Mouse (Mus musculus) MEL (cell line): ENCODE results near the gene Psenen.

ENCODE experiments used
- CTCF ChIP-seq, 3 experiments: IDR thresholded peaks in 2 of 3; conservative IDR thresholded peaks in 1 of 3; 2 replicates each; pipeline ENCODE4 v1.5.1; 2011 to 2012; ENCODE audit warnings: low read length in 3 of 3, low read depth in 2 of 3, mild to moderate bottlenecking in 2 of 3, improper control_type of control experiment in 1 of 3, inconsistent platforms in 1 of 3, mixed read lengths in 1 of 3, moderate library complexity in 1 of 3; ENCODE audit not compliant: control insufficient read depth in 1 of 3, insufficient read depth in 1 of 3, poor library complexity in 1 of 3, severe bottlenecking in 1 of 3
- EP300 ChIP-seq, 2 experiments: IDR thresholded peaks; 2 replicates each; pipeline ENCODE4 v1.6.1; 2011; ENCODE audit warnings: improper control_type of control experiment in 2 of 2, low read length in 2 of 2, low read depth in 1 of 2, mild to moderate bottlenecking in 1 of 2
- MAFK ChIP-seq: IDR thresholded peaks from 2 replicates; pipeline ENCODE4 v1.6.1; 2011; ENCODE audit warnings: low read depth, mild to moderate bottlenecking, low read length, improper control_type of control experiment, borderline replicate concordance
- MYC ChIP-seq: IDR thresholded peaks from 2 replicates; pipeline ENCODE4 v1.6.1; 2011; ENCODE audit warnings: low read depth, mild to moderate bottlenecking, low read length, improper control_type of control experiment, moderate library complexity
- POLR2A ChIP-seq, 2 experiments: IDR thresholded peaks; 2 replicates each; pipeline ENCODE4 v1.6.1; 2011 to 2012; ENCODE audit warnings: low read length in 2 of 2, mild to moderate bottlenecking in 2 of 2, control low read depth in 1 of 2, improper control_type of control experiment in 1 of 2, low read depth in 1 of 2, moderate library complexity in 1 of 2; ENCODE audit not compliant: control insufficient read depth in 1 of 2, insufficient read depth in 1 of 2, poor library complexity in 1 of 2
- RCOR1 ChIP-seq: IDR thresholded peaks from 2 replicates; pipeline ENCODE4 v1.6.1; 2012; ENCODE audit warnings: low read depth, mild to moderate bottlenecking, inconsistent platforms, low read length, improper control_type of control experiment
- SIN3A ChIP-seq: IDR thresholded peaks from 2 replicates; pipeline ENCODE4 v1.6.1; 2012; ENCODE audit warnings: low read length, improper control_type of control experiment, inconsistent platforms

GRCm38 (mm10) chr7:30600651-30601050 is 37.2 kb upstream of the Psenen start:
- TF ChIP-seq RCOR1 (no peak), POLR2A (IDR thresholded peaks at IDR 0.05; ENCODE audit: control insufficient read depth in 1 of 2, insufficient read depth in 1 of 2, low read depth in 1 of 2, low read length in 2 of 2, poor library complexity in 1 of 2) (no peak), CTCF (IDR thresholded peaks at IDR 0.05 in 2 of 3, conservative IDR thresholded peaks at IDR 0.05 in 1 of 3; ENCODE audit: control insufficient read depth in 1 of 3, insufficient read depth in 1 of 3, low read depth in 2 of 3, low read length in 3 of 3, poor library complexity in 1 of 3, severe bottlenecking in 1 of 3) (no peak), MYC (no peak), EP300 (IDR thresholded peaks at IDR 0.05; ENCODE audit: low read depth in 1 of 2, low read length in 2 of 2) (no peak), MAFK (no peak), SIN3A (no peak)
